Mouse (Mus musculus) E14TG2a.4 (cell line): Measurements from ENCODE around the gene Fads1.

ENCODE experiments used
- CTCF ChIP-seq: conservative IDR thresholded peaks from 2 replicates; pipeline ENCODE4 v1.5.1; 2014; ENCODE audit warnings: low read length
- POU5F1 ChIP-seq: IDR thresholded peaks from 2 replicates; pipeline ENCODE4 v1.6.1; 2014; ENCODE audit warnings: low read length, borderline replicate concordance

DNA sequence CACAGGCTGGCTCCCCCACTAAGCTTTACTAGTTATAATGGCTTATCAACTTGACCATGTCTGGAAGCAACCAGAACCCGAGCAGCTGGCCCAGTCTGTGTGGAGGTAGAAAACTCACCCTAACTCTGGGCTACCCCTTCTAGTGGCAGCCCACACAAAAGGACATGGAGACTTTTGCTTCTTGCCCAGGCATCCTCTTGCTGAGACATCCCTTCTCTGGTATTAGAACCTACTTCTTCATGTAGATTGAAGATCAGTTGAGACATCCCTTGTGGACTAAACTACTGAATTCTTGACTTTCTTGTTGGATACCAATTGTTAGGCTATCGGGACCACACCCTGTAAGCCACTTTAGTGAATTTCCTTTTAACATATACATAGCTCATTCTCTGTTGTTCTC is 15.6 kb downstream of the Fads1 start:
- TF ChIP-seq CTCF, result no peak
- no peak for TF ChIP-seq POU5F1
